Mouse (Mus musculus) spleen, adult 18-20 months (tissue): Measurements from ENCODE around the gene Ctsw.

ENCODE experiments used
- DNase-seq, 2 experiments: peaks; one replicate each; pipeline ENCODE4 v3.0.0; 2022; ENCODE audit warnings: mixed read lengths in 2 of 2

Ctsw gene

DNA sequence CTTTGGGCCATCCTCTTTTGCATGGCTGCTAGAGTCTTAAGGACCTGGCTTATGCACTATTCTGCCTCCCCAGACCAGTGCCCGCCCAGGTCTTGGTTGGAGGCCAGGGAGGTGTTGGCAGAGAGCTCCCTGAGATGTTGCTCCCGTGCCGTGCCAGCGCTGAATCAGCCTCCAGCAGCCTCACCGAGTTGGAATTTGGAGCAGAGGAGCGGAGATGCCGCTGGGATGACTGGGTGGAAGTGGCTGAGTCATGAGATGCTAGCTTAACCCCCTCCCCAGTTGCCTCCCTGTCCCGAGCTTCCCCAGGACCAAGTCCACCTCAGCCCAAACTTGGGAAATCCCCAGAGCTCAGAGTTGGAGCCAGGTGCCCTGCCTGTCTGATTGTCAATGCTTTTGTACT, 38.5 kb downstream of the Ctsw start:
- no peak for DNase-seq

GRCm38 (mm10) chr19:5429219-5429618, 39.1 kb downstream of the Ctsw start:
- DNase-seq = no peak

- DNase-seq = peak in 1 of 2 experiments; percentile 26
Observed at GRCm38 (mm10) chr19:5428083-5428482, 40.2 kb downstream of the Ctsw start.

DNA sequence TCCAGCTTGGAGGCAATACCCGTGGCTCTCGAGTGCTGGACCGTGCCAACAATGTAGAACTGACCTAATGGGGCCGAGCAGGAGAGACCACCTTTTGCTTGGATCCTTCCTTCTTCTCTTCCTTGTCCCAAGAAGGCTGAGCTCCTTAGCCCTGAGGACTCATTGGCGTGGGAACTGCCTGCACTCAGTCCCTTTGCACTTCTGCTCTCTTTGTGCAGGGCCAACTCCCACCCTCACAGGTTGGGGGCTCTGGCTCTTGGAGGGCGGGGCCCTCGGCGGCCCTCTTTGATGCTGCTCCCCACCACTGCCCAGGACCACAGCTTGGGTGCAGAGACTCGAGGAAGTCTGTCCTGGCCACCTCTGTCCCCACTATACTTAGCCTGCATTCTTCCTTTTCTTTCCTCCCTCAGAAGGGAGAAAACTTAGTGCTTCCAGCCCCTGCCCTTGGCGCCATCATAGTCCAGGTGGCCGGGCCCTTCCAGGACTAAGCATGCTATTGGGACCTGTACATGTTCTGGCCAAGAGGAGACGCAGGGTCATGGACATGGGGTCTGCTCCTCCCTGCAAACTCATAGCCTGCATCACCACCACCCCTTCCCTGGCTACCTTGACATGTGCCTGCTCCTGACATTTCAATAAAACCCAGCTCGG, 41.5 kb downstream of the Ctsw start:
- DNase-seq = no peak

GRCm38 (mm10) chr19:5425906-5426565, 42.3 kb downstream of the Ctsw start:
- no peak for DNase-seq

- DNase-seq = peak; percentile 90 to 95
Observed at GRCm38 (mm10) chr19:5424782-5425741, 43.2 kb downstream of the Ctsw start, which contains the start of the genes Drap1 and AI837181. TSS of gene Drap1 (minus strand) at chr19:5424979. TSS of gene AI837181 (plus strand) at chr19:5425144.

- peak; percentile 72 to 74 for DNase-seq
Observed at GRCm38 (mm10) chr19:5424092-5424781, 44.1 kb downstream of the Ctsw start.

DNA sequence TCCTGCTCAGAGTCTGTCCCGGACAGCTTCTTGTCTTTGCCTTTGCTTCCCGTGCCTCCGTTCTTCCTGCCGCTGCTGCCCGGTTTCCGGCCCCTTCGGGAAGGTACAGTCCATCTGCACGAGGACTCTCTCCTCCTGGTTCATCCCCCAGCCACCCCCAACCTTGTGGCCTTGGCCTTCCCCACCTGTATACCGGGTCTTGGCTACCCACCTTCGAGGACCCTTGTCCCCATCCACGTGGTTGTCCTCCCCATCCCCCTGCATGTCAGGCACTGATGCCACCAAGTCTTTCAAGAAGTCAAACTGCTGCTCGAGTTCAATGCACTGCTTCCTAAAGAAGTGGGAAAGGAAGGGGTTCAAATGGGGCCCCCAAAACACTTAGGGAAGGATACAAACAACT, 44.7 kb downstream of the Ctsw start:
- DNase-seq = no peak

- no peak for DNase-seq
Observed at GRCm38 (mm10) chr19:5422895-5423443, 45.3 kb downstream of the Ctsw start.

DNA sequence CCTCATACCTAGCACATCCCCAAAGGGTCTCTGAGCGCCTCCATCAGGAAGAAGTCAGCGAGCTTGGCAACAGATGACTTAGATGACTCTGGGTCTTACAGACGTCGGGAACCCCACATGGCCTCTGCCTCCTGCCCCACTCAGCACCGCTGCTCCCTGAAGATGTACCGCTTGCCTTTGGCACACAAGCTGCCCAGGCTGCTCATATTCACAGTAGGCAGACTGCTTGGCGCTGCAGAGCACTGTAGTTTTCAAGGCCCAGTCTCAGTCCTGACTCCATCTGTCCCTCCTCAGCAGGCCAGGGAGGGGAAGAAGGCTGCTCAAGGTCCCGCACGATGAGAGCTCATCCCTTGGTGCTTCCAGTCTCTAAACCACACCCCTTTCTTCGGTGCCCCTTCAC, 46.0 kb downstream of the Ctsw start:
- DNase-seq = no peak

DNA sequence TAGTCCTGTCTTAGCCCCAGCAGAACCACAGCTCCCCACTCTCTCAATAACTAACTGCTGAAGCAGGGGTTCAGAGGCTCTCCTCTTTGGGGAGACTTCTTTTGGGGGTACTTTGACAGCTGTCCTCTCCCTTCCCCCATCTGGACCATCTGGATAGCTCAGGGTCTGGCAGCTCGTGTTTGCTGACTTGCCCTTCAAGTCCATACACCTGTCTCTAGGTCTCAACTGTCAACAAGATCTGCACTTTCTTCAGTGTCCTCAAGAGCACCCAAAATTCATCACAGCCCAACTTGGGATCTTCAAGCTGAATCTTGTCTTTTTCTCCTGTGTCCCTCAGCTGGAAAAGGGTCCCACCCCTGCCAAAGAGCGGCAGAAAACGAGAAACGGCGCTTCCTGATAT, 46.5 kb downstream of the Ctsw start:
- no peak for DNase-seq

- no peak for DNase-seq
Observed at GRCm38 (mm10) chr19:5420579-5420978, 47.7 kb downstream of the Ctsw start.

GRCm38 (mm10) chr19:5419630-5420029, 48.7 kb downstream of the Ctsw start:
- no peak for DNase-seq

DNA sequence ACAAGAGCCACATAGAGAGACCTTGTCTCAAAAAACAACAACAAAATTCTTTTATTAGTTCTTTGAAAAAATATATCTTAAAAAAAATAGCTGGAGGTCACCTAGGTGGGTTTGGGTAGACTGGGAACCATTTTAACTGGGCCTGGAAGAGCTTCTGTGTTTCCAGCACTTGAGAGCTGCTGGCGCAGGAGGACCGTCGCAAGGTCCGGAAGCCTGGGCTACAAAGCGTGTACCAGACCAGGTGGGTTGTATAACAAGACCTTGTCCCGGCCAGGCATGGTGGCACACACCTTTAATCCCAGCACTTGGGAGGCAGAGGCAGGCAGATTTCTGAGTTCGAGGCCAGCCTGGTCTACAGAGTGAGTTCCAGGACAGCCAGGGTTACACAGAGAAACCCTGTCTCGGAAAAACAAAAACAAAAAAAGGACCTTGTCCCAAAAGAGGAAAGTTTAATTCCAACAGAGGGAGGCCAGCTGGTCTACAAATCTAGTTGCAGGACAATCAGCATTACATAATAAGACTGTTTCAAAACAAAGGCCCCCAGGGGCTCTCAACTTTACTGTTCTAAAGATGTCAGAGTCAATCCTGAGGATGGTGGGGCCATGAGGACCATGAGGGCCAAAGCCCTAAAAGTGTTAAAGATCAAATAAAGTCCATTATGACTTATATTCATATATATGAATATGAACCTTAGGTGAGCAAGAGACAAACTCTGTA, 49.4 kb downstream of the Ctsw start:
- DNase-seq = no peak
